Mouse (Mus musculus) embryonic facial prominence, embryonic 15.5 days (tissue): ENCODE results near the gene Scrn2. TPM values are rescaled to one million over a fixed set of nuclear protein-coding genes. Genes with fewer than 3 reads are reported as not detected.
A peak's percentile ranks its signal among the peaks of the same experiment; 100 is the strongest.

ENCODE experiments used
- ATAC-seq: fragments of 200-750 bp; cut with Nextera tagmentation; 2 replicates; pipeline ENCODE4 v1.8.0; 2017; ENCODE audit warnings: low read depth, moderate TSS enrichment; ENCODE audit not compliant: insufficient number of reproducible peaks, low FRiP score, low TSS enrichment
- H3K27ac ChIP-seq: fragments of 300-500 bp; sonication (generic); replicated peaks from 2 replicates; pipeline ENCODE4 v1.5.1; 2015; ENCODE audit warnings: mild to moderate bottlenecking, inconsistent platforms
- H3K27me3 ChIP-seq: fragments of 300-500 bp; sonication (generic); 2 replicates; pipeline ENCODE4 v1.6.1; 2015; ENCODE audit warnings: inconsistent platforms
- H3K36me3 ChIP-seq: fragments of 300-500 bp; sonication (generic); 2 replicates; pipeline ENCODE4 v1.6.1; 2015; ENCODE audit warnings: mild to moderate bottlenecking, inconsistent platforms
- H3K4me1 ChIP-seq: fragments of 300-500 bp; sonication (generic); 2 replicates; pipeline ENCODE4 v1.6.1; 2015; ENCODE audit warnings: inconsistent platforms
- H3K4me2 ChIP-seq: fragments of 300-500 bp; sonication (generic); replicated peaks from 2 replicates; pipeline ENCODE4 v1.6.1; 2015; ENCODE audit warnings: mild to moderate bottlenecking, inconsistent platforms
- H3K4me3 ChIP-seq: fragments of 300-500 bp; sonication (generic); replicated peaks from 2 replicates; pipeline ENCODE4 v1.5.1; 2015; ENCODE audit warnings: mild to moderate bottlenecking, inconsistent platforms
- H3K9ac ChIP-seq: fragments of 300-500 bp; sonication (generic); 2 replicates; pipeline ENCODE4 v1.6.1; 2015; ENCODE audit warnings: inconsistent platforms
- H3K9me3 ChIP-seq: fragments of 300-500 bp; sonication (generic); replicated peaks from 2 replicates; pipeline ENCODE4 v1.6.1; 2016; ENCODE audit warnings: inconsistent platforms
- WGBS: fragments of 180-500 bp; shearing (Covaris S2); methylation state at CpG from one replicate; pipeline ENCODE4 v1.1.7; 2015; 5-methylcytosine and 5-hydroxymethylcytosine counted together
- polyA plus RNA-seq: library from polyadenylated mRNA; unstranded; fragments of >200 nt; fragmentation: Nextera tagmentation; extraction: Ambion mirVana; gene quantifications from 2 replicates; pipeline ENCODE4 v1.2.1, GENCODE M21; 2015

Gene Scrn2
- polyA plus RNA-seq, 1 experiment from 2014 or later = 23.9 TPM

DNA sequence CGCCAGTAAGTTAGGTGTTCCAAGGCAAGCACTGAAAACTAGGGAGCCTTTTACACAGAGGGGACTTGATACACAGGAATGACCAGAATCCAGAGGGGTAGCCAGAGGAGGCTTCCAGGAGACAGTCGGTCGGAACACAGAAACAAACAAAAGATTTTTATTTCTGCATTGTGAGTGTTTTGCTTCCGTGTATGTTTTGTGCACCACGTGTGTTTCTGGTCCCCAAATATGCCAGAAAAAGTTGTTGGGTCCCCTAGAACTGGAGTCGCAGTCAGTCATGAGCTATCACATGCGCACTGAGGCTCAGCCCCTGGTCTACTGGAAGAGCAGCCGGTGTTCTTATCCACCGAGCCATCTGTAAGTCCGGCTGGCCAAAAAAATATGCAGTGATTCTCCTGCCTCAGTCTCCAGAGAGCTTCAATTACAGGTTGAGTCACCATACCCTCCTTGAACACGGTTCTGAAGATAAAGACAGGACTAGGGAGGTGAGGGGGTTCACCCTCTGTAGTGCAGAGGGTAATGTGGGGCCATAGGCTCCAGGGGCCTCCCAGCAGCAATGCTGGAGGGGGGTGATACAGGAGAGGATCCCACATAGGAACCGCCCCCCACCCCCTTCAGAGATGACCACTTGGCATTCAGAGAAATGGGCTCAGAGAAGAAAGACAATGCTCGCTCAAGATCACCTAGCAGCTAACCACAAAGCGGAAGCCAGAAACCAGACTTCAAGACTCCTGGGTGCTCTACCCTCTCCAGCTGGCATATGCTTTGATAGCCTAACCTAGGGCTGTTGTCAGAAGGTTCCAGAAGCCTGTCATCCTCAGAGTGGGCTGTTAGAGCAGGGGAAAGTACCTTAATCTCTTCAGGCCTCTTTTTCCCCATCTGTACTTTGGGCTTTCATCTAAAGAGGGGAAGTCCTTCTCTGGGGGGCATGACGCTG, 33.6 kb upstream of the Scrn2 start:
- no peak overlapping the region for H3K4me3 ChIP-seq
- no peak overlapping the region for H3K9ac ChIP-seq
- WGBS = 75% methylated on average over 15 of the region's 15 CpGs
- H3K27me3 ChIP-seq = peaks cover 43% of the 10 kb centered on the region
- H3K27ac ChIP-seq = no peak overlapping the region
- H3K4me1 ChIP-seq = peaks cover 16% of the 10 kb centered on the region
- H3K4me2 ChIP-seq = no peak overlapping the region
- no peaks in the 10 kb centered on the region for H3K9me3 ChIP-seq
- no peaks in the 10 kb centered on the region for H3K36me3 ChIP-seq
- no peak for ATAC-seq

DNA sequence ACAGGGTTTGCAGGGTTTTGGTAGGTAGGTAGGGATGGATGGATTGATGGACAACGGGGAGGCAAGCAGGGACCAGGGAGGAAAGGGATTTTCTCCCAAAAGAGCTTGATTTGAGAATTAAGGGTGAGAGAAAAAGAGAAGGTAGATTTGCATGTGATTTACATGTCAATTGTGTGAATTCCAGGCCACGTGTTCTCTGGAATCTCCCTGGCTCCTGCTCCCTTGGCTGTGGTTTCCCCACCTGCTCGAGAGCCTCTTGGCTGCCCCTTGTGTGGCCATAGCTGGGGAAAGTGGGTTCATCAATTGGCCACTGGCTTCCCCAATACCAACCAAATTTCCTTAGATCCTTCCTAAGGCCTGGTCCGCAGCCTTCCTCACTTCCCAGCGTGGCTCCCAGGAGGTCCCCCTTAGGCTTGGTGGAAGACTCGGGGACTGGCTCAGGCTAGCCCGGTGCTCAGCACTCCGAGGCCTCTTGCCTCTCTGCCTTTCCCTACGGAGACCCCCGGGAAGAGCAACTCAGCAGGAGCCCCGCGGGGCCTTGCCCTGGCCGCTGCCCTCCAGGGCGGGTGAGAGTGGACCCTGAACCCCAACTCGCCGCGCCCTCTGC, 32.9 kb upstream of the Scrn2 start:
- peak overlapping the region; percentile 59 for H3K4me2 ChIP-seq
- peaks cover 16% of the 10 kb centered on the region for H3K4me1 ChIP-seq
- H3K27me3 ChIP-seq = peaks cover 49% of the 10 kb centered on the region
- H3K9ac ChIP-seq = peak overlapping the region; percentile 18; the same call in 1 of the 2 replicates
- no peaks in the 10 kb centered on the region for H3K36me3 ChIP-seq
- peak overlapping the region; percentile 28 for H3K4me3 ChIP-seq
- 12% methylated on average over 17 of the region's 17 CpGs for WGBS
- ATAC-seq = no peak; the same call in 1 of the 2 replicates
- no peak overlapping the region for H3K27ac ChIP-seq
- H3K9me3 ChIP-seq = no peaks in the 10 kb centered on the region

DNA sequence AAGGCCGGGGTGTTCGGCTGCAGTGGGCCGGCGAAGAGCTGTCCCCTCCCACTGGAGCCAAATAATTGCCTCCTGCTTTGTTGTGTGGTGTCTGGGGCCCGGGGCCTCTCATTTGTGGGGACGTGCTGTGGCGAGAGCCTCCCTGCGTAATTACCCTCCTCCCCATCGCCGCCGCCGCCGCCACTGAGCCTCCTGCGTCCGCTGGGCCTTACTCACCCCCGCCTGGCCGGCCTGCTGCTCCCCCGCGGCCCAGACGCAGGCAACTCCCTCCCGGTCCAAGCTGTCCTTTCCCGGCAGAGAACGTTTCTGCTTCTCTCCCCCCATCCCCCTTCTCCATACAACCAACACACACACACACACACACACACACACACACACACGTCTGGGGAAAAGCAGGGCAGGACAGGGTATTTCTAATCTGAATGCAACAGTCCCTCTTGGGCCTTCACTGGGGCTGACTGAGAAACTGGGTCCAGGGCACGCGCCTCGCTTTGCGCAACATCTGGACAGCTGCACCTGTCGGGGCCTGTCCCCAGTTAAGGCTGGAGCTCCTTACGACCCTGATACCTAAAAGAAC, 32.3 kb upstream of the Scrn2 start:
- no peaks in the 10 kb centered on the region for H3K9me3 ChIP-seq
- peak overlapping the region; percentile 18; the same call in 1 of the 2 replicates for H3K9ac ChIP-seq
- peaks cover 55% of the 10 kb centered on the region for H3K27me3 ChIP-seq
- H3K36me3 ChIP-seq = no peaks in the 10 kb centered on the region
- H3K27ac ChIP-seq = no peak overlapping the region
- peak; percentile 52; the same call in 1 of the 2 replicates for ATAC-seq
- WGBS = 6% methylated on average over 30 of the region's 30 CpGs
- peaks cover 16% of the 10 kb centered on the region for H3K4me1 ChIP-seq
- H3K4me3 ChIP-seq = peak overlapping the region; percentile 28
- H3K4me2 ChIP-seq = peak overlapping the region; percentile 59

DNA sequence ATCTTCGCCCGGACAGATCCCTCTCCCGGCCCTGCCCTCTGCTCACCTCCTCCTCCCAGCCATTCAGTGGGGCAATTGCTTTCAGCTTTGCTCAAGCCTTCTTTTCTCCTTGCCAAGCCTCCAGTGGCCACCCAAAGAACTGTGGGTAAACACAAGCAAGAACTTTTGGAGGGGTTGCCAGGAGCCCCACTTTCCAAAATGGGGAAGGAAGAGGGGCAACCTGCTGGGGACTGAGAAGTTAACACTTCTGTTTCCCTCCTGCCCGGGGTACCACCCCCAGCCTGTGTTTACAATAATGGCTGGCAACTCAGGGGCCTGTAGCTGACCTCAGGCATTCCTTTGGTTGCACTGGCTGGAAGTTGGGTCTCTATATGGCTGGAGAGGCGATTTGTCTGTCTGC, 26.6 kb upstream of the Scrn2 start:
- 31% methylated on average over 5 of the region's 5 CpGs for WGBS
- H3K9me3 ChIP-seq = no peaks in the 10 kb centered on the region
- H3K36me3 ChIP-seq = no peaks in the 10 kb centered on the region
- H3K9ac ChIP-seq = no peak overlapping the region
- no peak for ATAC-seq
- no peak overlapping the region for H3K4me2 ChIP-seq
- 0 out of 2 replicates have a peak, but pooled peaks cover 5% of the 10 kb centered on the region for H3K4me1 ChIP-seq
- H3K27ac ChIP-seq = no peak overlapping the region
- H3K27me3 ChIP-seq = peaks cover 40% of the 10 kb centered on the region
- no peak overlapping the region for H3K4me3 ChIP-seq

DNA sequence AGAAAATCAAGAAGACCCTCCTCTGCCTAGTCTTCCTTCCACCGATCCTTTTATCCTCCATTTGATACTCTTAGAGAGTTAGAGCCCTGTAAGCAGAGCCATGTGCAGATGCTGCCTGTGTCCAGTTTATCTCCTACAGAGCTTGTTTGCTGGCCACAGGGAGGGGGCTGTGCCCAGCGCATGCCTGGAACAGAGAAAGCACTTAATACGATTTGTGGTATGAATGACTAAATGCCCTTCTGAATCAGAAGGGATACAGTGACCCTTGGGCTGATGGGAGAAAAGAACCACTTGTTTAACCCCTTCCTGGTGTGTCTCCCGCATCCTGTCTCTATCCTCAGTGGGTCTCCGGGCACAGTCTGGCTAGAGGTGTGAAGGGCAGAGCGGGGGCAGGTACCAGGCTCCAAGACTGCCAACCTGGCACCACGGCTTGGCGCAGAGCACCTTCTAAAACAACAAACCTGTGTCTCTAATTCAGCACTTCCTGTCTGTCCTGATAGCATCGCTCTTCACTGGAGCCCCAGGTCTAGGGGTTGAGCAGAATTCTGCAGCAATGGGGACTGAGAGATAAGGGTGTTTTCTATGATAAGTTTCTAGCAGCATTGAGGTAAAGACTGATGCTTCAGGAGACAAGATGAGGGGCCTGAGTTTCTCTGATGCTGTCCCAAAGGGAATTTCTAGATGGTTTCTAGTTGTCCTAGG, 22.5 kb upstream of the Scrn2 start:
- no peak overlapping the region for H3K4me3 ChIP-seq
- WGBS = 51% methylated on average over 9 of the region's 9 CpGs
- no peak overlapping the region for H3K9ac ChIP-seq
- ATAC-seq = no peak
- no peak overlapping the region for H3K27ac ChIP-seq
- peaks cover 34% of the 10 kb centered on the region for H3K27me3 ChIP-seq
- 0 out of 2 replicates have a peak, but pooled peaks cover 5% of the 10 kb centered on the region for H3K4me1 ChIP-seq
- H3K9me3 ChIP-seq = no peaks in the 10 kb centered on the region
- H3K36me3 ChIP-seq = no peaks in the 10 kb centered on the region
- no peak overlapping the region for H3K4me2 ChIP-seq

DNA sequence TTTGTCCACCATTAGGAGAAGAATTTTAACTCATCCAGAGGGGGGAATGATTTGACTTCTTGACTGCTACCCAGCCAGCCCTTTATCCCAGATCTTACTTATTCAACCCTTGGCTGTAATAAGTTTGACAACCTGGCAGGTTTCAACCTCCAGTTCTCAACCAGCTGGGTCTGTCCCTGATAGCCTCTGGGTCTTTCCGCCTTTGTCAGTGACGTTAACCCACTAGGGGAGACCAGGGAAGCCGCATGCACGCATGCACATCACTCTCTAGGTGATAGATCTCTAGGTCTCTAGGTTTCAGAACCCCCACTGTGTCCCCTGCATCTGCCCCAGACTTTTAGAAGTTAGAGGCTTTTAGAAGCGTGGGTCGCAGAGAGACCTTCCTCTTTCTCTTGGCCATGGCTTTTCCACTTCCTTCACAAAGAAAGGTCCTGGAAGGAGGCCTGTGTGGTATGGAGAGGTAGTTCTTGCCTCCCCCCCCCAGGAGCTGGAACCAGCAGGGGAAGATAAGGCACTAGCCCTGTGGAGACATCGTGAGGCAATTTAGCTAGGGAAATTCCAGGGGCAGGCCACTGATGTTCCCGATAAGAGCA, 20.4 kb upstream of the Scrn2 start:
- WGBS = 52% methylated on average over 8 of the region's 8 CpGs
- no peaks in the 10 kb centered on the region; the same call in 1 of the 2 replicates for H3K4me1 ChIP-seq
- no peak for ATAC-seq

DNA sequence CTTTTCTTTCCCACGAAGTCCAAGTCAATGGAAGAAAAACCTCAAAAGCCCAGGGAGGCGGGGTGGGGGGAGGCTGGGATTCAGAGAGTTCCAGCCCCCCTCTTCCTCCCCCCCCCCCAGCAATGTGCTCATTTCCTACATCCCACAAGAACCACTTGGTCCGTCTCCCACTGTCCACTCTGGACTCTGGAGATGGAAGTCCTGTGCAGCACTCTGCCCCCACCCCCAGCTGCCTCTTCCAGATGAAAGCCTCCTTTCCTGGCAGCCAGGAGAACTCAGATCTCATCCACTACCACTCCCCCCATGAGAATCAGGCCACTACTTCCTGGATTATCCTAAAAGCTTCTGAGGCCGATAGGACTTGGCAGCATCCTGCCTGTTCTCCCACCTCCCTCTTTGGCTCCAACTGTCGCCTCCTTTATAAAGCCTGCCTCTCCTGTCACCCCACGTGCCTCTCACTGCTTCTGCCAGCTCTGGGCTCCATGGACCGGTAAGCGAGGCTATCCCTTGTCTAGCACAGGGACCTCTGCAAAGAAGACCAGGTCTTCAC, 16.5 kb upstream of the Scrn2 start, which contains the start of gene Sp6:
TSS of gene Sp6 (plus strand) at position 274 of the 550 bp plus-strand sequence.
- no peak within 1 kb of the TSS for H3K9ac ChIP-seq
- H3K4me2 ChIP-seq = no peak within 1 kb of the TSS
- H3K4me1 ChIP-seq = peaks cover 7% of the 10 kb centered on the region
- H3K9me3 ChIP-seq = no peaks in the 10 kb centered on the region
- no peak within 1 kb of the TSS for H3K4me3 ChIP-seq
- WGBS = 24% methylated on average over 8 of the region's 8 CpGs
- no peaks in the 10 kb centered on the region for H3K36me3 ChIP-seq
- peaks cover 54% of the 10 kb centered on the region for H3K27me3 ChIP-seq
- ATAC-seq = no peak
- no peak within 1 kb of the TSS for H3K27ac ChIP-seq

More for the DNA sequence above, 20.4 kb upstream of the Scrn2 start:
- no peaks in the 10 kb centered on the region for H3K9me3 ChIP-seq
- no peak overlapping the region for H3K9ac ChIP-seq
- no peak overlapping the region for H3K4me3 ChIP-seq
- no peak overlapping the region for H3K27ac ChIP-seq
- H3K4me2 ChIP-seq = no peak overlapping the region
- no peaks in the 10 kb centered on the region for H3K36me3 ChIP-seq
- peaks cover 33% of the 10 kb centered on the region for H3K27me3 ChIP-seq

DNA sequence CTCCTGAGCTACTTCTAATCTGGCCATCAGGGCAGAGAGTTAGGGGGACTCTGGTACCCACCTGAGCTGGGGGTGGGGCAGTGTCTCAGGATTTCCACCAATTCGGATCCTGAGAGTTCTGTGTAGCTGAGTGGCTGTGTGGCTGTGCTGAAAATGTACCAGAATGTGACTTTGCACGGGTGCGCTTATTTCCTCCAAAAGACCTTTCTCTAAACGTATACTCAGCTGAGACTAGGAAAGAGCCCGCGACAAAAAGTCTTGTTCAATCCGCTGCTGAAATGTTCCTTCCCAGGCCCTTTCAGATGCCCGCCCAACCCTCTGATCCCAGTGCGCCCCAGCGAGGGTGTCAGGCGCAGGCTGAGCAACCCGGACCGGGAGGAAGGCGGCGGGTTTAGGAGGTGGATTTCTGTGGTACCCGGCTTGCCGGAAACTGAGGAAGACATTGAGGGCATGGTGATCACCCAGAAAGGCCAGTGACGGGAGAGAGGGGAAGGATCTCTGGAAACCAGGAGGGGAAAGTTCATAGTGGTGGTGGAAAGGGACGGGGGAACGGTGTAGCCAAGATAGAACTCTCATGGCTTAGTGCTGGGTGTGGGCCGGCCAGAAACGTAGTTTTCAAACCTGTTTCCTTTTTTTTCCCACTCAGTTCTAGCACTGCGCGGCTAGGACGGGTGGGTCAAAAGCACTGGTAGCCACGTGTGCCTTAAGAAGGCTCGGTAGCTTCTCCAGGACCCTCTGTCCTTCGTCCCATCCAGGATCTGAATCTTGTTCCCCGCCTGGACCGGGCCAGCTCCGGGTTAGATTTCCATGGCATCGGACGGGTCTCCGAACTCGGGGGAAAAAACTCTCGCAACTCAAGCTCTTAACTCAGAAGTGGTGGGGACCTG, 11.8 kb upstream of the Scrn2 start:
- peak overlapping the region; percentile 55 for H3K4me2 ChIP-seq

DNA sequence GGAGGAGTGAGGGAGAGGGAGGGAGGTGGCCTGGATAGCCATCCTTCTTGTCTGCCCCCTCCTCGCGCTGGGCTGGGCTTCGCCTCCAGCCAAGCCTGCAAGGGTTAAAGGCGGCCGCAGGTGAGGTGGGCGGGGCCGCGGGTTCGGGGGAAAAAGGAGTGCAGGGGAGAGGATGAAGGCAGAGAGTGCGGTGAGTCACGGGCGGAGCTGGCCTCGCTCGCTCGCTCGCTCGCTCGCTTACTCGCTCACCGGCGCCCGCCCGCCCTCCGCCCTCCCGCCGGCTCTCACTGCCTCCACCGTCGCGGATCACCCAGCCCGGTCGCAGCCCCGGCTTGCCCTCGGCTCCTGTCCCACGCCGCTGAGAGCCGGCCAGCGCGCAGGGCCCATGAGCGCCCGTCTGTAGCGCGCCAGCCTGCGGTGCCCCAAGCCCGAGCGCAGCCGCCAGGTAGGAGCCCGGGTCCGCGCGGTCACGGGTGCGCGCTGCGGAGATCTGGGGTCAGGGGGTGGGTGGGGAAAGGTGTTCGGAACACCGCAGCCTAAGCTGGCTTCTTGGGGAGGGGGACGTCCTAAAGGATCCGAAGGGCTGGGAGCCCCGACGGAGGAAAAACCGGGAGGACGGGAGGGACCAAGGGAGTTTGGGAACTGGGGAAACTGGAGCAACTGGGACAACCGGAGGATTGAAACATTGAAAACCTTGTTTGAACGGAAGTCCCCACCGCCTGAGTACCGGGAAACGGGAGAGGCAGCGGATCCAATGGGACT, 11.0 kb upstream of the Scrn2 start:
- Histone ChIP-seq H3K27ac (peak overlapping the region; percentile 58; the same call in 1 of the 2 replicates), H3K4me1 (peaks cover 41% of the 10 kb centered on the region), H3K4me3 (peak overlapping the region; percentile 42), H3K9me3 (no peaks in the 10 kb centered on the region), H3K4me2 (peak overlapping the region; percentile 55), H3K36me3 (no peaks in the 10 kb centered on the region), H3K9ac (no peak overlapping the region), H3K27me3 (peaks cover 86% of the 10 kb centered on the region)
- under 1% methylated on average over 65 of the region's 68 CpGs for WGBS
- peak; percentile 23; the same call in 1 of the 2 replicates for ATAC-seq

More for the DNA sequence above, 11.8 kb upstream of the Scrn2 start:
- H3K9ac ChIP-seq = no peak overlapping the region
- peaks cover 41% of the 10 kb centered on the region for H3K4me1 ChIP-seq
- H3K36me3 ChIP-seq = no peaks in the 10 kb centered on the region
- no peaks in the 10 kb centered on the region for H3K9me3 ChIP-seq
- H3K27ac ChIP-seq = no peak overlapping the region
- no peak for ATAC-seq
- WGBS = under 1% methylated on average over 36 of the region's 36 CpGs
- peak overlapping the region; percentile 42 for H3K4me3 ChIP-seq
- H3K27me3 ChIP-seq = peaks cover 78% of the 10 kb centered on the region
